ENCODE assay signal across 7 mouse cellular contexts in the genomic region with DNA sequence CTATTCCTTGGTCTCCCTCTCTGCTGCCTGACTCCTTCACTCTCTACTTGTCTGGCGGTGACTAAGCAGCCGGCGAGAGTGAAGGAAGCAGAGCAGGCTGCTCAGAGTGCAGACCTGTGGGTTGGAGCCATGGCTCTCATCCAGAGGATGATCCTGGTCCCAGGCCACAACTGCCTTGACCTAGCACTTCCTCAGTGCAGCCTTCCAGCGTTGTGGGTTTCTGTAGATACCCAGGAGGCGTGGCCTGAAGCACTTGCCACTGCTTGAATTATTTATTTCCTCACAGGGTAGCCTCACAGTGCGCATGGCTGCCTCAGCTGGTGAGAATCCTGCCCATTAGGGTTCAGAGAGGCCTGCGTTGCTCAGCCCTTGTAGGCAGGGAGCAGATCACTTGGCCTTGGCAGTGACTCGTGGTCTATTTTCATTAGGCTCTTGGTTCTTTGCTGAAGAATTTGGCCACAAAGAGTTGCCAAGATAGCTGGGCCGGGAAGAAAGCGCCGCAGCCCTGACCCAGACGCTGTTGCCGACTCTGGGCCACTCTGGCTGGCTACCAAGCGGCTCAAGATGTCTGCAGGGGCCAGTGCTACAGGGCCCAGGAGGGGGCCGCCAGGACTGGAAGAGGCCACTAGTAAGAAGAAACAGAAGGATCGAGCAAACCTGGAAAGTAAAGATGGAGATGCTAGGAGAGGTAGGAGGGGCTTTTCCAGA. TPM values are rescaled to one million over a fixed set of nuclear protein-coding genes. Genes with fewer than 3 reads are reported as not detected.
DNase-seq lines count a peak whose midpoint lies in the region; ATAC-seq and TF ChIP-seq lines count a peak whose summit lies in the region.

No protein-coding gene starts in this region.

- peak overlapping the region; percentile 1; the same call in 1 of the 2 replicates for H3K4me3 ChIP-seq in ES-Bruce4 (ENCODE audit: low read depth, low read length)
- peak overlapping the region; percentile 96; the same call in 1 of the 2 replicates for H3K4me3 ChIP-seq in forebrain, embryonic 11.5 days (ENCODE audit: low read depth, low read length)
- H3K4me3 ChIP-seq in hindbrain, postnatal 0 days (ENCODE audit: low read length): no peak overlapping the region

- H3K9me3 ChIP-seq in ES-Bruce4 (replicated peaks; ENCODE audit: control insufficient read depth, insufficient read depth, low read length, poor library complexity, severe bottlenecking): no peaks in the 10 kb centered on the region
- H3K9me3 ChIP-seq in forebrain, embryonic 11.5 days (ENCODE audit: control insufficient read depth, low read length): no peaks in the 10 kb centered on the region
- H3K9me3 ChIP-seq in hindbrain, postnatal 0 days (ENCODE audit: low read length): no peaks in the 10 kb centered on the region

- peak overlapping the region; percentile 85 for H3K9ac ChIP-seq in ES-Bruce4 (ENCODE audit: low read depth, poor library complexity, severe bottlenecking)
- peak overlapping the region; percentile 91 for H3K9ac ChIP-seq in forebrain, embryonic 11.5 days (ENCODE audit: low read length)
- H3K9ac ChIP-seq in hindbrain, postnatal 0 days (replicated peaks; ENCODE audit: low read length): peak overlapping the region; percentile 96

- CTCF ChIA-PET in Patski (lab: Charles Lee): no interaction called here

- H3K27me3 ChIP-seq in ES-Bruce4 (ENCODE audit: control insufficient read depth, insufficient read depth, low read length, poor library complexity, severe bottlenecking): no peaks in the 10 kb centered on the region
- no peaks in the 10 kb centered on the region for H3K27me3 ChIP-seq in Patski
- H3K27me3 ChIP-seq in forebrain, embryonic 11.5 days (ENCODE audit: control insufficient read depth, insufficient read depth, low read length): no peaks in the 10 kb centered on the region
- no peaks in the 10 kb centered on the region for H3K27me3 ChIP-seq in hindbrain, postnatal 0 days (ENCODE audit: insufficient read depth, low read length)

- TF ChIP-seq POLR2A in ES-Bruce4 (IDR thresholded peaks at IDR 0.05; ENCODE audit: insufficient read depth, low read length): no peak

- in situ Hi-C loops in Patski (cut with MboI; ENCODE audit: low pct_unique_long_range_greater_than_20kb): no loop called here

- H3K36me3 ChIP-seq in ES-Bruce4 (ENCODE audit: control insufficient read depth, insufficient read depth, low read length, poor library complexity, severe bottlenecking): peaks cover 38% of the 10 kb centered on the region
- peaks cover 28% of the 10 kb centered on the region for H3K36me3 ChIP-seq in forebrain, embryonic 11.5 days (ENCODE audit: control insufficient read depth, insufficient read depth, low read length)
- peaks cover 46% of the 10 kb centered on the region for H3K36me3 ChIP-seq in hindbrain, postnatal 0 days (ENCODE audit: insufficient read depth, low read length)

- POLR2A ChIA-PET in Patski (lab: Charles Lee): interaction anchor here (0.8 to 5.5 kb wide), 4 partner anchors 12 to 110 kb away, joined by 3 to 30 read pairs (median 3); partner anchors contain the start of gene Lamb2

- no peaks in the 10 kb centered on the region for H3K4me1 ChIP-seq in ES-Bruce4 (ENCODE audit: control insufficient read depth, insufficient read depth, low read length)
- H3K4me1 ChIP-seq in forebrain, embryonic 11.5 days (replicated peaks; ENCODE audit: control insufficient read depth, insufficient read depth, low read length): peaks cover 14% of the 10 kb centered on the region
- peaks cover 16% of the 10 kb centered on the region for H3K4me1 ChIP-seq in hindbrain, postnatal 0 days (ENCODE audit: insufficient read depth, low read length)

- H3K4me2 ChIP-seq in forebrain, embryonic 11.5 days (ENCODE audit: low read depth, low read length, severe bottlenecking): peak overlapping the region; percentile 85
- H3K4me2 ChIP-seq in hindbrain, postnatal 0 days (ENCODE audit: low read depth, low read length): peak overlapping the region; percentile 76

- TF ChIP-seq EP300 in ES-Bruce4 (IDR thresholded peaks at IDR 0.05; ENCODE audit: insufficient read depth, low read depth, low read length): no peak

- 90% methylated on average over 16 of the region's 16 CpGs for WGBS in forebrain, embryonic 11.5 days
- 83% methylated on average over 16 of the region's 16 CpGs for WGBS in hindbrain, postnatal 0 days

- H3K27ac ChIP-seq in ES-Bruce4 (ENCODE audit: insufficient read depth, low read length): no peak overlapping the region
- no peak overlapping the region for H3K27ac ChIP-seq in forebrain, embryonic 11.5 days (ENCODE audit: low read depth, low read length)
- peak overlapping the region; percentile 45; the same call in 1 of the 2 replicates for H3K27ac ChIP-seq in hindbrain, postnatal 0 days

- TF ChIP-seq CTCF in ES-Bruce4 (IDR thresholded peaks at IDR 0.05; ENCODE audit: low read depth, low read length): no peak
- no peak for TF ChIP-seq CTCF in Patski (IDR thresholded peaks at IDR 0.05)
- TF ChIP-seq CTCF in hindbrain, postnatal 0 days (IDR thresholded peaks at IDR 0.05; ENCODE audit: low read depth): no peak

- peak; percentile 37 for DNase-seq in Patski (ENCODE audit: low read depth, low spot score)
- DNase-seq in forebrain, embryonic 11.5 days (ENCODE audit: low spot score): no peak
- DNase-seq in hindbrain, postnatal 0 days (ENCODE audit: low spot score): no peak
- peak; percentile 44 for DNase-seq in lung, postnatal 10 days
- peak; percentile 65 for DNase-seq in testis, postnatal 10 days (ENCODE audit: low spot score)
- no peak for DNase-seq in urinary bladder, adult 18-20 months (ENCODE audit: low spot score in 2 of 2)

- ATAC-seq in Patski: peak; percentile 2
- no peak for ATAC-seq in forebrain, embryonic 11.5 days (replicated peaks; ENCODE audit: low FRiP score)
- ATAC-seq in hindbrain, postnatal 0 days: no peak

RNA-seq across cellular contexts. Expression of gene Usp19, which starts 1.8 kb away (rescaled TPM):
- 86.0 and 90.9 TPM in 2 replicates for polyA plus RNA-seq in ES-Bruce4 (2011; ENCODE audit: insufficient read depth, insufficient read length, low read depth, missing spikeins)
- polyA plus RNA-seq in Patski (2021): 142 TPM
- polyA plus RNA-seq in forebrain, embryonic 11.5 days (2014; fragmentation: Nextera tagmentation; extraction: Ambion mirVana): 84.0 and 90.0 TPM in 2 replicates
- total RNA-seq in hindbrain, postnatal 0 days (2014; rRNA removed): 87.6 and 104 TPM in 2 replicates
- 51.6 and 52.0 TPM in 2 replicates for polyA plus RNA-seq in hindbrain, postnatal 0 days (2015; fragmentation: Nextera tagmentation; extraction: Ambion mirVana)

RNA-seq across cellular contexts. Expression of gene Lamb2, which starts 12.7 kb away (rescaled TPM):
- polyA plus RNA-seq in ES-Bruce4 (2011; ENCODE audit: insufficient read depth, insufficient read length, low read depth, missing spikeins) (27.4 and 39.0 TPM in 2 replicates), Patski (2021) (131 TPM)
- 31.8 and 40.9 TPM in 2 replicates for polyA plus RNA-seq in forebrain, embryonic 11.5 days (2014; fragmentation: Nextera tagmentation; extraction: Ambion mirVana)
- total RNA-seq in hindbrain, postnatal 0 days (2014; rRNA removed): 77.5 and 99.8 TPM in 2 replicates
- 16.0 and 18.6 TPM in 2 replicates for polyA plus RNA-seq in hindbrain, postnatal 0 days (2015; fragmentation: Nextera tagmentation; extraction: Ambion mirVana)

RNA-seq across cellular contexts. Expression of gene Qars, which starts 15.3 kb away (rescaled TPM):
- polyA plus RNA-seq in ES-Bruce4 (2011; ENCODE audit: insufficient read depth, insufficient read length, low read depth, missing spikeins) (348 and 395 TPM in 2 replicates), Patski (2021) (156 TPM)
- 107 and 116 TPM in 2 replicates for polyA plus RNA-seq in forebrain, embryonic 11.5 days (2014; fragmentation: Nextera tagmentation; extraction: Ambion mirVana)
- total RNA-seq in hindbrain, postnatal 0 days (2014; rRNA removed): 153 and 175 TPM in 2 replicates
- polyA plus RNA-seq in hindbrain, postnatal 0 days (2015; fragmentation: Nextera tagmentation; extraction: Ambion mirVana): 55.2 and 58.3 TPM in 2 replicates

RNA-seq across cellular contexts. Expression of gene Qrich1, which starts 24.4 kb away (rescaled TPM):
- polyA plus RNA-seq in ES-Bruce4 (2011; ENCODE audit: insufficient read depth, insufficient read length, low read depth, missing spikeins): 139 and 145 TPM in 2 replicates
- polyA plus RNA-seq in Patski (2021): 93.1 TPM
- polyA plus RNA-seq in forebrain, embryonic 11.5 days (2014; fragmentation: Nextera tagmentation; extraction: Ambion mirVana): 174 and 183 TPM in 2 replicates
- 226 and 252 TPM in 2 replicates for total RNA-seq in hindbrain, postnatal 0 days (2014; rRNA removed)
- 98.1 and 98.7 TPM in 2 replicates for polyA plus RNA-seq in hindbrain, postnatal 0 days (2015; fragmentation: Nextera tagmentation; extraction: Ambion mirVana)

RNA-seq across cellular contexts. Expression of gene Klhdc8b, which starts 30.8 kb away (rescaled TPM):
- polyA plus RNA-seq in ES-Bruce4 (2011; ENCODE audit: insufficient read depth, insufficient read length, low read depth, missing spikeins) (5.8 and 6.4 TPM in 2 replicates), Patski (2021) (20.8 TPM)
- 49.5 and 53.9 TPM in 2 replicates for polyA plus RNA-seq in forebrain, embryonic 11.5 days (2014; fragmentation: Nextera tagmentation; extraction: Ambion mirVana)
- total RNA-seq in hindbrain, postnatal 0 days (2014; rRNA removed): 62.6 and 72.8 TPM in 2 replicates
- 44.9 and 46.5 TPM in 2 replicates for polyA plus RNA-seq in hindbrain, postnatal 0 days (2015; fragmentation: Nextera tagmentation; extraction: Ambion mirVana)

Comparison
In these comparisons a context has a peak if more than half of its experiments do, and no peak if none do; other contexts are left out.
1. DNase-seq: peak in Patski (single experiment), lung, postnatal 10 days (single experiment) and testis, postnatal 10 days (single experiment); none in forebrain, embryonic 11.5 days (single experiment), hindbrain, postnatal 0 days (single experiment) and urinary bladder, adult 18-20 months (0 of 2).
2. Peak in every context shown above with its lines, with median percentiles within 50 percentile points of each other: H3K9ac ChIP-seq.